Mouse (Mus musculus) left cerebral cortex, postnatal 14 days (tissue): Measurements from ENCODE around the gene Anxa6. TPM values are rescaled to one million over a fixed set of nuclear protein-coding genes. Genes with fewer than 3 reads are reported as not detected.

Source experiments
- DNase-seq, 2 experiments: peaks; one replicate each; pipeline ENCODE4 v3.0.0; 2021 to 2022; ENCODE audit warnings: low spot score in 2 of 2, mixed read lengths in 1 of 2
- intact Hi-C: fragments of 180-260 bp; cut with DNase I; formaldehyde crosslinking; loops from one replicate; pipeline ENCODE4 v1.15.1; 2025
- total RNA-seq, 2 experiments: library from RNA; stranded (reverse); gene quantifications; 2 replicates each; pipeline ENCODE4 v1.2.3; 2021

Anxa6 gene
- total RNA-seq, 2 experiments from 2014 or later: 84.5 to 90.8 TPM

DNA sequence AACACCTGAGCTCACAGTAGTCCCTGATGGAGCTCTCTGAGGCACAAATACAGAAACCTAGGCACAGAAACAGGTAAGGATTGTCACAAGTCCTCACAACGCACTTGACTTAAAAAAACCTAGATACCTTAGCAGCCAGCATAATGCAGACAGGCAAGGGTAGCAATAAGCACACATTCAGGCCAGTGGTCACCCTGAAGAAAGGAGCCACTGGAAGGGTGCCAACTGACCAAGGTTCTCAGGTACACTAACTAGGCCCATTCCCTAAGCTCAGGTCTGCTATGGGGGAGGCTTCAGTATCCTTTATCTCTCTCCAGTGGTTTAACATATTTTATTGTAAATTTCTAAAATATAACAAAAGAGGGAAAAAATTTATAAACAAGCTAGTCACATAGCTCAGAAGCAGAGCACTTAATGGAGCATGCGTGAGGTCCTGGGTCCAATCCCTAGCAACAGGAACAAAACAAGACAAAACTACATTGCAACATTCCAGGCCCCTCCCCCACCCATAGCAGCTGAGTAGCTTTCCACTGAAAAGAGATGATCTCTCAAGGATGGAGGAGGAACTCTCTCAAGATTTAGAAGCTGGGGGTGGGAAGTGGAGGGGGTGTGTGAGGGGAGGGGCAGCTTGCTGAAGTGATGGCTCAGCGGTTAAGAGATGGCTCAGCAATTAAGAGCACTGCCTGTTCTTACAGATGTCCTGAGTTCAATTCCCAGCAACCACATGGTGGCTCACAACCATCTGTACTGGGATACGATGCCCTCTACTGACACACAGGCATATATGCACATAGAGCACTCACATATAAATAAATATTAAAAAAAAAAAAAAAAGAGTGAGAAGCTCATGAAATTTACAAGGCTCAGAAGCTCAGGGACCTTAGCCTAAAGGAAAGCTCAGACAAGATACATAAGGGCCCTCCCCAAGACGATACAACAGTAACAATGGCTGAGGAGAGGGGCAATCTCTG, 20.4 kb downstream of the Anxa6 start:
- intact Hi-C loops: no loop called here
- no peak for DNase-seq

- no peak for DNase-seq
- intact Hi-C loops: no loop called here
These were observed 21.8 kb downstream of the Anxa6 start for GRCm38 (mm10) chr11:55011440-55011839.

DNA sequence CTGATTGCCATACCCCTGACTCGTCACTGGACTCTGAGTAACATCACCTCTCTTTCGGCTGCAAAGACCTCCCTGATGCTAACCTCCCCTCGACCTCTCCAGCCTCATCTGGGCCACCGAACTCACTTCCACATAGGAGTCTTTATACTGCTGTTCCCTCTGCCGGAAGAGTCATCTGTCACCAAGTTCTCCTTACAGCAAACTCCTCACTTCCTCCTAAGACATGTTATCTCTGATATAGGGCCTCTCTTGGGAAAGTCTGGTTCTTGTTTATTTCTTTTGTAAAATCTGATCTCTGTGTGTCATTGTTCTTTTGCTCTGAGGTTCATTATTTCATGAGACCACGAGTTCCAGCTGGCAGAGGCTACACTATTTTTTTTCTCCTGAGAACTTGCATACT, 25.0 kb downstream of the Anxa6 start:
- intact Hi-C loops: no loop called here
- DNase-seq: no peak

DNA sequence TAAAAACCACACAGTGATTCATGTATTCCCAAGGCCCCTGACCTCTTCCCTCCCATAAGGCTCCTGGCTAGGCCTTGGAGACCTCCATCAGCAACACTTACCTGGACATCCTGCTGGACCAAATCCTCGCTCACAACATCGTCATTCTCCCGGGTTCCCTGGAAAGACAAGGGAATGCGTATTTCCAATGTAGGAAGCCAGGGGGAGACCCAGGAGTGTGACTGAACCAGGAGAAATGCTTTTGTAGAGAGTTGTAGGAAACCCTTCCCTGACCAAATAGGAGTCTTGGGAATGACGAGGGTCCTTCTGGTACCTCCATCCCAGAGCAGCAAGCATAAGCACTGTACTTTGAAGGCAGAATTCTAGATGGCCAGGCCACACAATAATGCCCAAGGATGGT, 27.6 kb downstream of the Anxa6 start:
- no peak for DNase-seq
- intact Hi-C loops: no loop called here

GRCm38 (mm10) chr11:55004970-55005502, 28.2 kb downstream of the Anxa6 start:
- intact Hi-C loops: no loop called here
- DNase-seq: no peak

DNA sequence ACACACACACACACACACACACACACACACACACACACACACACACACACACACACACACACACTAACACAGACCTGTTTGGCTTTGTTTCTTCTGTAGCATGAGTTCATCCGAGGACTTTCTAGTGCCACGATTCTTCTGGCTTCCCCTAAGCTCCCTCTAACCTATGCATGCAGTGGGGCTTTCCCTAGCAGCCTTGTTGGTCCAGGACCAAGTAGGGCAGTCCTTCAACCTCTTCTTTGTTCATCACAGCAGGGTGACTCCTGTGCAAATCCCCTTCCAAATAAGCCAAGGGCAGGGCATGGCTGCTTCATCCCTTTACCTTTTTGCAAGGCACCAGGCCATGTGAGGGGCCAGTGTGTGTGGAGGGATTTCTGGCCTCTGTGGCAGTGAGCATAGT, 34.5 kb downstream of the Anxa6 start:
- intact Hi-C loops: loop anchor here (1.0 to 10.0 kb wide), 4 partner anchors 41 to 386 kb away; no protein-coding TSS in a partner anchor
- no peak for DNase-seq

DNA sequence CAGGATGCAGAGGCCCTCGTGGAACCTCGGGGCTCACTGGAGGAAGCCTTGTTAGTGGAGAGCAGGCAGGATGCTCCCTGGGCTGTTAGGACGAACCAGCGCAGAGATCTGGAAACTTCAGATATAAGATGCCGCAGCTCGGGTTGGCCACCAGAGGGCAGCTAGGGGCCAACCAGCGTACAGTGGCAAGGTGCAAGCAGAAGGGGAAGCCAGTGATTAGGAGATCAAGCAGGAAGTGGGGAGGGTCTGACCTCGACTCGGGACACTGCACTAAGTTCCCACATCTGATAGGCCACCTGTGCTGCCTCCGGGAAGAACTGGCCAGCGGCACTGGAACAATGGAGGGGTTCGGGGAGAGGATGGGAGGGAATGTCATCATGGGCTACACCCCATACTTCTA, 35.0 kb downstream of the Anxa6 start:
- DNase-seq: peak; percentile 67 to 72

GRCm38 (mm10) chr11:54996176-54996575, 37.1 kb downstream of the Anxa6 start:
- no peak for DNase-seq
- intact Hi-C loops: loop anchor here (5.0 to 10.0 kb wide), 2 partner anchors 161 to 389 kb away; no protein-coding TSS in a partner anchor

More for the DNA sequence above, 35.0 kb downstream of the Anxa6 start:
- intact Hi-C loops: loop anchor here (1.0 to 10.0 kb wide), 4 partner anchors 41 to 387 kb away; no protein-coding TSS in a partner anchor

GRCm38 (mm10) chr11:54989920-54990319, 43.3 kb downstream of the Anxa6 start:
- intact Hi-C loops: loop anchor here (10.0 kb wide), 1 partner anchor 395 kb away; no protein-coding TSS in a partner anchor

GRCm38 (mm10) chr11:54988754-54989349, 44.4 kb downstream of the Anxa6 start:
- intact Hi-C loops: no loop called here
- no peak for DNase-seq

More at GRCm38 (mm10) chr11:54989920-54990319, 43.3 kb downstream of the Anxa6 start:
- no peak for DNase-seq

- peak; percentile 26 to 56 for DNase-seq
- intact Hi-C loops: no loop called here
These were observed 45.3 kb downstream of the Anxa6 start for GRCm38 (mm10) chr11:54987974-54988373.

GRCm38 (mm10) chr11:54985086-54985485, 48.2 kb downstream of the Anxa6 start:
- no peak for DNase-seq
- intact Hi-C loops: loop anchor here (2.0 kb wide), 1 partner anchor 54 kb away; no protein-coding TSS in a partner anchor

DNA sequence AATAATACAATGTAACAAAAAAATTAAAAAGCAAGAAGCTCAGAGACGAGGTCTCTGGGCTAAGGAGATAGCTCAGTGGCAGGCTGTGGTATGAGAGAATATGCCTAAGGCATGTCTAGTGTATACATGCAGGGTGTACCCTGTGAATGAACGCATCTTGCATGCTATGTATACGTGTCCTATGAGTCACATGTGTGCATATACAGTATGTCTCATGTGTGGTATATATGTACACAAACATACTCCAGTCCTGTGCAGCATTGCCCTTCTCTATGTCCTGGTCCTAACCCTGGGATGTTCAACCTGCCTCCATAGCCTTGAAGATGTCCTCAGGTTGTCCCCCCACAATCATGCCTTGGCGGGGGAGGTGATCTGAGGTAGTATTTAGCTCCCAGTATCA, 48.7 kb downstream of the Anxa6 start:
- intact Hi-C loops: loop anchor here (1.0 to 2.0 kb wide), 2 partner anchors 54 to 105 kb away; no protein-coding TSS in a partner anchor
- DNase-seq: no peak

DNA sequence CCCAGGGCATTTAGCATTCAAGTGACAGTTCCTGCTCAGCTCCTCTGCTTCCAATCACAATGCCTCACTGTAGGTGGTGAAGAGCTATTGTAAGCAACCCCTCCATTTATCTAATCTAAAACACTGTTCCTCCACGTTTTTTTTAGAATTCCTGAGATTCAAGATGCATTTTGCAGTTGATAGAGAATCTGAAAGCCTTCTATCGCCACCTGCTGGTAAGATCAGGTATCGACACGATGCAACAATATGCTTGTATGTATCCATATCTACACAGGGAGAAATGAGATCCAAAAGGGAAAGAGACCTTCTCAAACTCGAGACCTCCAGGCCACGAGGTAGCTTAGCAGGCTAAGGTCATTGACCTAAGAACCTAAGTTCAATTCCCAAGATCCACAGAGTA, 49.2 kb downstream of the Anxa6 start:
- DNase-seq: peak; percentile 84 to 92
- intact Hi-C loops: loop anchor here (1.0 to 2.0 kb wide), 2 partner anchors 53 to 105 kb away; no protein-coding TSS in a partner anchor

- intact Hi-C loops: no loop called here
- no peak for DNase-seq
These were observed 50.7 kb downstream of the Anxa6 start for GRCm38 (mm10) chr11:54982520-54982919.

DNA sequence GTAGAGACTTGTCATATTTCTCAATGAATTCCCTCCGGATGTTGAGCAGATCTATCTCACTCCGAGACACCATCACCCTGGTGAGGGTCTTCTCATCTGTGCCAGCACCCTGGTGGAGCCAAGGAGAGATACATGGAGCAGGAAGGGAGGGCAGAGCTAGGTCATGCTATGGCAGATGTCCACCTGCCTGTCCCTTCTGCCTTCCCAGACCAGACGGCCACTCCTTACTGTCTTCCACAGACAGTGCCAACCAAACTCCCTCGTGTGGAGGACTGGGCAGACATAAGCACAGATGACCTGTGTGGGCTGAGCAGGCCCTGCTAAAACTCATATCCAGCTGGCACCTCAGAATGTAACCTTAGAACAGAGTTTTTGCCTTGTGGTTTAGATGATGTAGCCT, 51.6 kb downstream of the Anxa6 start:
- intact Hi-C loops: no loop called here
- DNase-seq: no peak

DNA sequence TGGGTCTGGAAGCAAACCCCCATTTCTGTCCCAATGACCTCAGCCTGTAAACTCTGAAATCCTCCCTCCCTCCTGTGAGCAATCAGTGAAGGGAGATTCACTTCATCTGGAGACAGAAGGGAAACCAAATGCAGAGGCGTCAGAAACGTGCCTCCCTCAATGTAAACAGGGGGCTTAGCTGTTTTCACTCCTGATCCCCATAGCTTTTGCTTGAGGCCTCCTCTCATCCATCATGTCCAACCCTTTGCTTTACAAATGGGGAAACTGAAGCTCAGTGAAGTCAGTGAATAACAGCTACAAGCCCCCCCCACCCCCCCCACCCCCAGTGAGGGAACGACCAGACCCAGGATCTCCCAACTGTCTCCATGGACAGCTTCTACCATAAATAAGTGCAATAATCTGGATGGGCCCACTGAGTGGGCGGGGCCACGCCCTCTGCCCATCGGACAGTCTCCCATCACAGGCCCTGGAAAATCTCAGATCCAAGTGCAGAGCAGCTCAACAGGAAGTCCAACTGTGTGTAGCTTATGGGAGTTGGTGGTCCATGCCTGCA, 55.8 kb downstream of the Anxa6 start:
- intact Hi-C loops: no loop called here
- no peak for DNase-seq

DNA sequence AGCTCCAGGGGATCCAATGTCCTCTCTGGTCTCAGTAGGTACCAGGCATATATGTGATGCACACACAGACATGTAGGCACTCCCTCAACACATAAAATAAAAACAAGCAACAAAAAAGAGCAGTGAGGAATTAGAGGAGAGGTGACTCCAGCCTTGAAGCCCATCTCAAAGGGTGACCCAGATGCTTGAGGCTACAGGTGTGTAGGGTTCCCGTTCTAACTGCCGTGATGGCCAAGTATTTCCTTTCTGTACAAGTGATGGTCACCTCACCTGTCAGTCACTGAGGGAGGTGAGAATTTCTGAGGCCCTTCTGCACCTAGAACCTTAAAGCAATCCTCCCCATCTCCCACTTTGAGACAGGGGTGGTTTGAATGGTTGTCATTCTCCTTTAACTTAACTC, 56.9 kb downstream of the Anxa6 start:
- no peak for DNase-seq
- intact Hi-C loops: no loop called here

DNA sequence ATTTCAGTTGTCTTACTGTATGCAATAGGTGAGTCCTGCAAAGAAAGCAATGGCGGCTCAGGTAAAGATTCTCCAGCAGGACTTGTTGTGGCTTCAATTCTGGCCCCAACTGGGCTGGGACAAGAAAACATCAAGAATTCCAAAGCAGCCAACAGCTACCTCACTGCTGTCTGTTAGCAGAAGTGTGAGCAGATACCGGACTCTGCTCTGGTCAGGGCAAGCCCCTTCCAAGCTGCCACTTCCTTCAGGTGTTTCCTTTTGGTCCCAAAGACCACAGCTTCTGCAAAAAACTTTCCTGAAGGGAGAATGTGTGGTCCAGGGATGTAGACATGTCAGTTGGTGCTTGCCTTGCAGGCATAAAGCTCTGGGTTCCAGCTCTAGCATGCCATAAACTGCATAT, 57.5 kb downstream of the Anxa6 start:
- no peak for DNase-seq
- intact Hi-C loops: no loop called here

DNA sequence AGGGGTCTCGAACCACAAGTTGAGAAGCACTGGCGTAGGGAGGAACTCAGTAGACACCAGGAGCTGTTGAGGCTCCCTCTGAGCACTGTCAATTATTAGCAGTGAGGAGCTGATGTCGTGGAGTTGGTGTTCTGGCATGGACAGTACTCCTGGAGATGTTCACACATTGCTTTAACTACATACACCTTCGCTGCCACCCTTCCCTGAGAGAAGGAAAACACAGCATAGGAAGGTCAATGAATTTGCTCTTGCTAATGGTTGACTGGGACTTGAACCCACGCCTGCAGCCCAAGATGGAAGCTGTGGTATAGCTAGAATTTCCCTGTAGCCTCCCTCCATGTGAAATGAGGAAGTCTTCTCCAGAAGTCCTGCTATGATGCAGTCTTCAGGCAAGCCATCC, 57.9 kb downstream of the Anxa6 start:
- intact Hi-C loops: no loop called here
- no peak for DNase-seq
